Mouse (Mus musculus) forelimb bud, embryonic 11.5 days (tissue): ENCODE results near the gene Lrrc26.
A peak's percentile ranks its signal among the peaks of the same experiment; 100 is the strongest.
"Not testable (repeated sequence)": the region's sequence is repeated elsewhere in the genome, so short reads cannot be mapped to it uniquely, and the experiment has no call there.

ENCODE experiments used
- DNase-seq: peaks from one replicate; pipeline ENCODE4 v3.0.0-alpha.2; 2012; ENCODE audit warnings: low read depth, low spot score

The Lrrc26 gene

GRCm38 (mm10) chr2:25289651-25290050 is at the start of gene Lrrc26:
Gene Lrrc26 (plus strand): TSS chr2:25289915.
- DNase-seq, result no peak

GRCm38 (mm10) chr2:25240310-25240709 is 49.4 kb upstream of the Lrrc26 start:
- DNase-seq, result no peak

- DNase-seq, result peak; percentile 75
These were observed 48.8 kb upstream of the Lrrc26 start for GRCm38 (mm10) chr2:25240723-25241437.

- no peak for DNase-seq
These were observed 48.3 kb upstream of the Lrrc26 start for GRCm38 (mm10) chr2:25241438-25241775.

GRCm38 (mm10) chr2:25242101-25242506 is 47.6 kb upstream of the Lrrc26 start, which contains the start of the genes Rnf208 and Cysrt1:
Gene Rnf208 (plus strand): TSS chr2:25242255.
Gene Cysrt1 (minus strand): TSS chr2:25242452.
- DNase-seq, result no peak

GRCm38 (mm10) chr2:25243342-25243741 is 46.4 kb upstream of the Lrrc26 start:
- no peak for DNase-seq

- no peak for DNase-seq
These were observed 45.6 kb upstream of the Lrrc26 start for GRCm38 (mm10) chr2:25244144-25244543.

GRCm38 (mm10) chr2:25246183-25247072 is 43.3 kb upstream of the Lrrc26 start, which contains the start of gene AL732309.1:
Gene AL732309.1 (minus strand): TSS chr2:25246863.
- DNase-seq, result no peak

- DNase-seq, result no peak
These were observed 37.4 kb upstream of the Lrrc26 start for GRCm38 (mm10) chr2:25252331-25252730.

- peak; percentile 92 for DNase-seq
These were observed 34.4 kb upstream of the Lrrc26 start, which contains the start of gene Tmem203 for GRCm38 (mm10) chr2:25255284-25255779. Gene Tmem203 (plus strand): TSS chr2:25255439.

GRCm38 (mm10) chr2:25256443-25257109 is 33.1 kb upstream of the Lrrc26 start:
- peak; percentile 39 for DNase-seq

GRCm38 (mm10) chr2:25257250-25257649 is 32.5 kb upstream of the Lrrc26 start:
- not testable (repeated sequence) for DNase-seq

GRCm38 (mm10) chr2:25258887-25259286 is 30.8 kb upstream of the Lrrc26 start:
- no peak for DNase-seq

GRCm38 (mm10) chr2:25261870-25262269 is 27.8 kb upstream of the Lrrc26 start:
- no peak for DNase-seq

GRCm38 (mm10) chr2:25262291-25262767 is 27.4 kb upstream of the Lrrc26 start, which contains the start of gene Tprn:
Gene Tprn (plus strand): TSS chr2:25262618.
- peak; percentile 96 for DNase-seq

- DNase-seq, result peak; percentile 24
These were observed 26.7 kb upstream of the Lrrc26 start for GRCm38 (mm10) chr2:25262795-25263622.

GRCm38 (mm10) chr2:25263623-25264285 is 26.0 kb upstream of the Lrrc26 start:
- no peak for DNase-seq

- no peak for DNase-seq
These were observed 25.4 kb upstream of the Lrrc26 start for GRCm38 (mm10) chr2:25264286-25264660.

GRCm38 (mm10) chr2:25264851-25265250 is 24.9 kb upstream of the Lrrc26 start:
- DNase-seq, result no peak
